Mouse (Mus musculus): ENCODE measurements at regions not wholly inside any gene's neighbourhood (a gene's known extent, or its start where the extent isn't known, plus 50 kb on each side); places are given as distances from the start of the nearest gene placed in this dataset.

DNA sequence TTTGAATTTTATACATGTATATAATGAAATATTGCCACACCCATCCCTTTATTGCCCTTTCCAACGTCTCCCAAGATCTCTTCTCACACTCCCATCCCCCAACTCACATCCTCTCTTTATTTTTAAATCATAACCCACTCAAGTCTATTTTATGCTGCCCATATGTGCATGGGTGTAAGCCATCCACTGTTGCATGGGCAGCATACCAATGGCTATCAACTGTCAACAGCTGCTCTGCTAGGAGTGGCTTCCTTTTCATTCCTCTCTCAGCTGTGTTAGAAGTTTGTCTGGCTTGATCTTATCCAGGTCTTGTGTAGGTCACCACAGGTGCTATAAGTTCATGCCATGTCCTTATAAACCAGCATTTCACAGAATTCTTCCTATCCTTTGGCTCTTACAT, 409.2 kb upstream of the Klf4 start:
- no peaks in the 10 kb centered on the region for H3K4me1 ChIP-seq (ENCODE audit: control insufficient read depth in 2 of 2, insufficient read depth in 2 of 2, low read length in 2 of 2, poor library complexity in 1 of 2)
- H3K4me3 ChIP-seq (ENCODE audit: insufficient read depth in 1 of 2, low read depth in 1 of 2, low read length in 2 of 2, poor library complexity in 1 of 2, severe bottlenecking in 1 of 2), result no peak overlapping the region
- H3K27ac ChIP-seq (ENCODE audit: insufficient read depth, low read depth, low read length, poor library complexity, severe bottlenecking), result no peak overlapping the region
- H3K9me3 ChIP-seq (ENCODE audit: control insufficient read depth, insufficient read depth, low read depth, low read length), result no peaks in the 10 kb centered on the region
- H3K36me3 ChIP-seq (ENCODE audit: control insufficient read depth, insufficient read depth, low read length, poor library complexity, severe bottlenecking), result no peaks in the 10 kb centered on the region
- H3K9ac ChIP-seq (ENCODE audit: insufficient read depth, low read depth, low read length, poor library complexity, severe bottlenecking), result no peak overlapping the region
- in situ Hi-C loops (cut with MboI; ENCODE audit: low sequenced_read_pairs in 2 of 2, unreplicated experiment in 2 of 2), result no loop called here
- TF ChIP-seq ZC3H11A (IDR thresholded peaks at IDR 0.05; ENCODE audit: borderline replicate concordance, low read depth, low read length) (no peak), MAFK (IDR thresholded peaks at IDR 0.05; ENCODE audit: insufficient read depth, low read depth, low read length) (no peak), HCFC1 (IDR thresholded peaks at IDR 0.05; ENCODE audit: borderline replicate concordance, insufficient read depth, low read length) (no peak), ZNF384 (IDR thresholded peaks at IDR 0.05; ENCODE audit: low read depth, low read length) (no peak), CHD2 (IDR thresholded peaks at IDR 0.05; ENCODE audit: low read depth, low read length) (no peak)
- DNase-seq (ENCODE audit: low read depth, low spot score), result no peak

DNA sequence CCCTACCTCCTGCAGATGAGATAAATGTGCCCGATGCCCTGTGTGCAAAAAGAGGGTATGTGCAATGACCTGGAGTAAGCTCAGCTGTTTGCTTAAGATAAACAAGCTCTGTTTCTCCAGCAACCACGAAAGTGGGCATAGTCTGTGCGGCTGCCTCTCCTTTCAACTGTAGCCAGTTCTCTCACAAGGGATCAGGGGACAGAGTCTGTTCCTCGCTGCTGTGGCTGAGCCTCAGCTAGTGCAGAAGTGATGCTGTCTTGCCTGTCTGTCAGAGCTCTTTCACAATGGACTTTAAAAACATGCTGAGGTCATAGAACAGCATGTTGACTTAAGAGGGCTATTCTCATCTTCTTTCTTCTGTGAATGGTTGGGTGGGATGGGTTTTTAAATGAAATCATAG, 406.1 kb upstream of the Klf4 start:
- H3K36me3 ChIP-seq (ENCODE audit: control insufficient read depth, insufficient read depth, low read length, poor library complexity, severe bottlenecking), result no peaks in the 10 kb centered on the region
- H3K4me1 ChIP-seq (ENCODE audit: control insufficient read depth in 2 of 2, insufficient read depth in 2 of 2, low read length in 2 of 2, poor library complexity in 1 of 2), result no peaks in the 10 kb centered on the region
- TF ChIP-seq MAFK (IDR thresholded peaks at IDR 0.05; ENCODE audit: insufficient read depth, low read depth, low read length) (no peak), HCFC1 (IDR thresholded peaks at IDR 0.05; ENCODE audit: borderline replicate concordance, insufficient read depth, low read length) (no peak), ZC3H11A (IDR thresholded peaks at IDR 0.05; ENCODE audit: borderline replicate concordance, low read depth, low read length) (no peak)
- H3K4me3 ChIP-seq (ENCODE audit: insufficient read depth in 1 of 2, low read depth in 1 of 2, low read length in 2 of 2, poor library complexity in 1 of 2, severe bottlenecking in 1 of 2), result no peak overlapping the region
- H3K9me3 ChIP-seq (ENCODE audit: control insufficient read depth, insufficient read depth, low read depth, low read length), result no peaks in the 10 kb centered on the region
- no peak for DNase-seq (ENCODE audit: low read depth, low spot score)
- in situ Hi-C loops (cut with MboI; ENCODE audit: low sequenced_read_pairs in 2 of 2, unreplicated experiment in 2 of 2), result no loop called here
- no peak overlapping the region for H3K27ac ChIP-seq (ENCODE audit: insufficient read depth, low read depth, low read length, poor library complexity, severe bottlenecking)
- H3K9ac ChIP-seq (ENCODE audit: insufficient read depth, low read depth, low read length, poor library complexity, severe bottlenecking), result no peak overlapping the region

DNA sequence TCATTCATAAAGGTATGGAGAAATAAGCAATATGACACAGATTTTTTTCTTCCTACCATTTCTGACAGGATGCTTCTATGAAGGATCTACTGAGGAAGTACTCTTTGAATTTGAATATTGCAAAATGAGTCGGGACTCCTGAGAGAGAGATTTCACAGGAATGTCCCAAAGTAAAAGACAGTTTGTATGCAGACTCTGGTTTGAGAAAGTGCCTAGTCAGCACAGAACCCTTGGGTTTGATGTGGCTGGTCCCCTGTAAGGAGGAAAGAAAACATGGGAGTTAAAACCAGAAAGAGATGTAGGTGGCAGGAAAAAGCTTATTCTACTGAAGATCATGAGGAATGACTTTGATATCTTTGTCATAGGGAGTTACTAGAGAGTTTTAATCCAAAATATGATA, 405.6 kb upstream of the Klf4 start:
- Histone ChIP-seq H3K9me3 (ENCODE audit: control insufficient read depth, insufficient read depth, low read depth, low read length) (no peaks in the 10 kb centered on the region), H3K4me1 (ENCODE audit: control insufficient read depth in 2 of 2, insufficient read depth in 2 of 2, low read length in 2 of 2, poor library complexity in 1 of 2) (no peaks in the 10 kb centered on the region), H3K4me3 (ENCODE audit: insufficient read depth in 1 of 2, low read depth in 1 of 2, low read length in 2 of 2, poor library complexity in 1 of 2, severe bottlenecking in 1 of 2) (no peak overlapping the region), H3K9ac (ENCODE audit: insufficient read depth, low read depth, low read length, poor library complexity, severe bottlenecking) (no peak overlapping the region), H3K27ac (ENCODE audit: insufficient read depth, low read depth, low read length, poor library complexity, severe bottlenecking) (no peak overlapping the region), H3K36me3 (ENCODE audit: control insufficient read depth, insufficient read depth, low read length, poor library complexity, severe bottlenecking) (no peaks in the 10 kb centered on the region)
- TF ChIP-seq MAFK (IDR thresholded peaks at IDR 0.05; ENCODE audit: insufficient read depth, low read depth, low read length) (peak; percentile 51; the same call in 1 of the 2 replicates), ZNF384 (IDR thresholded peaks at IDR 0.05; ENCODE audit: low read depth, low read length) (no peak), HCFC1 (IDR thresholded peaks at IDR 0.05; ENCODE audit: borderline replicate concordance, insufficient read depth, low read length) (no peak)
- no peak for DNase-seq (ENCODE audit: low read depth, low spot score)
- in situ Hi-C loops (cut with MboI; ENCODE audit: low sequenced_read_pairs in 2 of 2, unreplicated experiment in 2 of 2), result no loop called here

DNA sequence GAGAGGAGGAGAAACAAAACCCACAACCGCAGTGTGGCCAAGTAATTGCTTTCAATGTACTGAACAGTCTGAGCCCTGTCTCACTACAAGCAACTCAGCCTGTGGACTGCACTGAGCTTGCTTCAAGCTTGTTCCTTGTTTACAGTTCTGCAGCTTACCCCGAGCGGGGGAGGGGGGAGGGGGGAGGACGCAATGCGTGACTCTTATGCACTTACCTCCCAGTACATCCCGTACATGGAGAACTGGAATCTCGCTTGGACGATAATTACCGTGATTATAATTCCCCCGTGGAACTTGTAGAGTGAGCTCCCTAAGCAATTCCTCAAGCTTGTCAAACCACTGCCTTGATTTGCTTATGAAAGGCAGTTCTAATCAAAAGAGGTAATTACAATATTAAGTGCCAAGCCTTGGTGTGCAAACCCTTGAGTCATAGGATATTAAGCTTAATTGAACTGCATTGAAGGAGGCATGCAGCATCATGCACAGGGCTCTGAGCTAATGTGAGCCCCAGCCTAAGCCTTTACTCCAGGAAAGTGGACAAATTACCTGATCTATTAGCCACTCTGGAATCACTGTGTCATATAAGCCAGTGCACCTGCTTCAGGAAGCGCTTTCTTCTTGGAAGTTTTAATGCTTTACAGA, 397.0 kb upstream of the Klf4 start:
- no peak overlapping the region for H3K4me3 ChIP-seq (ENCODE audit: insufficient read depth in 1 of 2, low read depth in 1 of 2, low read length in 2 of 2, poor library complexity in 1 of 2, severe bottlenecking in 1 of 2)
- in situ Hi-C loops (cut with MboI; ENCODE audit: low sequenced_read_pairs in 2 of 2, unreplicated experiment in 2 of 2), result no loop called here
- H3K36me3 ChIP-seq (ENCODE audit: control insufficient read depth, insufficient read depth, low read length, poor library complexity, severe bottlenecking), result no peaks in the 10 kb centered on the region
- no peak for DNase-seq (ENCODE audit: low read depth, low spot score)
- no peak for TF ChIP-seq ZC3H11A (IDR thresholded peaks at IDR 0.05; ENCODE audit: borderline replicate concordance, low read depth, low read length)
- TF ChIP-seq MAFK (IDR thresholded peaks at IDR 0.05; ENCODE audit: insufficient read depth, low read depth, low read length), result no peak
- no peak for TF ChIP-seq ZNF384 (IDR thresholded peaks at IDR 0.05; ENCODE audit: low read depth, low read length)
- TF ChIP-seq CHD2 (IDR thresholded peaks at IDR 0.05; ENCODE audit: low read depth, low read length), result no peak
- no peak for TF ChIP-seq HCFC1 (IDR thresholded peaks at IDR 0.05; ENCODE audit: borderline replicate concordance, insufficient read depth, low read length)
- peaks cover 0 to 3% of the 10 kb centered on the region in 2 experiments; a peak in 1 of 4 replicates for H3K4me1 ChIP-seq (ENCODE audit: control insufficient read depth in 2 of 2, insufficient read depth in 2 of 2, low read length in 2 of 2, poor library complexity in 1 of 2)
- no peak overlapping the region for H3K27ac ChIP-seq (ENCODE audit: insufficient read depth, low read depth, low read length, poor library complexity, severe bottlenecking)
- H3K9ac ChIP-seq (ENCODE audit: insufficient read depth, low read depth, low read length, poor library complexity, severe bottlenecking), result no peak overlapping the region
- no peaks in the 10 kb centered on the region for H3K9me3 ChIP-seq (ENCODE audit: control insufficient read depth, insufficient read depth, low read depth, low read length)

DNA sequence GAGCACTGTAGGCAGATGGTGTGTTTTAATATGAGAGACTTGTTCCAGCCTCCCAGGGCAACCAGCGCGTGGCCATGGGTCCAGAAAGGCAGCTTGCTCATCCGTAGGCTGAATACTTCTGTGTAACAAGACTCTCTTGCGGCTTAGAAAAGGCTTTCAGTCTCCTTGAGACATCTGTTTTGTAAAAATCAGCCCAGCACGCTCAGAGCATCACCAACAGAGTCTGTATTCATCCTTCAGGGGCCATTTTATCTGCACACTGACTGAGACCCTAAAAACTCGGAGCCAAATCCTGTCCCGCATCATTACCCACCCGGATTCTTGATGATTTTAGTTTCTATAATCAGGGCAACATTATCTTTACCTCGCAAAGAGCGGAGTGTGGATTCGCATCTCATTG, 396.4 kb upstream of the Klf4 start:
- TF ChIP-seq ZC3H11A (IDR thresholded peaks at IDR 0.05; ENCODE audit: borderline replicate concordance, low read depth, low read length) (no peak), ZNF384 (IDR thresholded peaks at IDR 0.05; ENCODE audit: low read depth, low read length) (no peak), CHD2 (IDR thresholded peaks at IDR 0.05; ENCODE audit: low read depth, low read length) (no peak), MAFK (IDR thresholded peaks at IDR 0.05; ENCODE audit: insufficient read depth, low read depth, low read length) (no peak), HCFC1 (IDR thresholded peaks at IDR 0.05; ENCODE audit: borderline replicate concordance, insufficient read depth, low read length) (no peak)
- DNase-seq (ENCODE audit: low read depth, low spot score), result no peak
- in situ Hi-C loops (cut with MboI; ENCODE audit: low sequenced_read_pairs in 2 of 2, unreplicated experiment in 2 of 2), result no loop called here
- Histone ChIP-seq H3K27ac (ENCODE audit: insufficient read depth, low read depth, low read length, poor library complexity, severe bottlenecking) (no peak overlapping the region), H3K9ac (ENCODE audit: insufficient read depth, low read depth, low read length, poor library complexity, severe bottlenecking) (no peak overlapping the region), H3K9me3 (ENCODE audit: control insufficient read depth, insufficient read depth, low read depth, low read length) (no peaks in the 10 kb centered on the region), H3K4me3 (ENCODE audit: insufficient read depth in 1 of 2, low read depth in 1 of 2, low read length in 2 of 2, poor library complexity in 1 of 2, severe bottlenecking in 1 of 2) (no peak overlapping the region), H3K36me3 (ENCODE audit: control insufficient read depth, insufficient read depth, low read length, poor library complexity, severe bottlenecking) (no peaks in the 10 kb centered on the region), H3K4me1 (ENCODE audit: control insufficient read depth in 2 of 2, insufficient read depth in 2 of 2, low read length in 2 of 2, poor library complexity in 1 of 2) (peaks cover 0 to 3% of the 10 kb centered on the region in 2 experiments; a peak in 1 of 4 replicates)
